Mouse (Mus musculus) layer of hippocampus, adult 8-10 months (tissue): ENCODE measurements around the gene Rassf6. TPM values are rescaled to one million over a fixed set of nuclear protein-coding genes. Genes with fewer than 3 reads are reported as not detected.
"Not testable (repeated sequence)": the region's sequence is repeated elsewhere in the genome, so short reads cannot be mapped to it uniquely, and the experiment has no call there.

Experiments
- DNase-seq, 2 experiments: peaks; one replicate each; pipeline ENCODE4 v3.0.0; 2022; ENCODE audit warnings: low spot score in 2 of 2
- total RNA-seq, 4 experiments: library from RNA; stranded (reverse); gene quantifications; 2 replicates each; pipeline ENCODE4 v1.2.4; 2022

The Rassf6 gene
- total RNA-seq, 4 experiments from 2014 or later = 0.63 to 1.6 (median 0.78) TPM

GRCm38 (mm10) chr5:90624708-90625425 lies 15.6 kb downstream of the Rassf6 start:
- DNase-seq = no peak

- DNase-seq = no peak
These were observed 17.2 kb downstream of the Rassf6 start for GRCm38 (mm10) chr5:90623209-90623608.

GRCm38 (mm10) chr5:90621726-90622125 lies 18.7 kb downstream of the Rassf6 start:
- DNase-seq = no peak

- no peak for DNase-seq
These were observed 19.1 kb downstream of the Rassf6 start for GRCm38 (mm10) chr5:90621316-90621715.

- no peak for DNase-seq
These were observed 22.6 kb downstream of the Rassf6 start for GRCm38 (mm10) chr5:90617859-90618258.

GRCm38 (mm10) chr5:90612751-90613150 lies 27.7 kb downstream of the Rassf6 start:
- DNase-seq = not testable (repeated sequence)

GRCm38 (mm10) chr5:90611996-90612611 lies 28.4 kb downstream of the Rassf6 start:
- DNase-seq = no peak

GRCm38 (mm10) chr5:90611388-90611787 lies 29.1 kb downstream of the Rassf6 start:
- no peak for DNase-seq

GRCm38 (mm10) chr5:90608906-90609305 lies 31.6 kb downstream of the Rassf6 start:
- DNase-seq = no peak

GRCm38 (mm10) chr5:90603407-90603923 lies 37.0 kb downstream of the Rassf6 start:
- DNase-seq = no peak

- DNase-seq = peak in 1 of 2 experiments; percentile 38
These were observed 39.0 kb downstream of the Rassf6 start for GRCm38 (mm10) chr5:90601469-90601868.

GRCm38 (mm10) chr5:90596155-90596554 lies 44.3 kb downstream of the Rassf6 start:
- DNase-seq = no peak

GRCm38 (mm10) chr5:90594945-90595344 lies 45.5 kb downstream of the Rassf6 start:
- no peak for DNase-seq

- no peak for DNase-seq
These were observed 48.5 kb downstream of the Rassf6 start for GRCm38 (mm10) chr5:90591936-90592335.

GRCm38 (mm10) chr5:90590676-90591075 lies 49.8 kb downstream of the Rassf6 start:
- DNase-seq = no peak

- DNase-seq = peak; percentile 64 to 78
These were observed 51.5 kb downstream of the Rassf6 start for GRCm38 (mm10) chr5:90588708-90589595.

GRCm38 (mm10) chr5:90588104-90588503 lies 52.4 kb downstream of the Rassf6 start:
- DNase-seq = no peak

- no peak for DNase-seq
These were observed 53.9 kb downstream of the Rassf6 start for GRCm38 (mm10) chr5:90586511-90586910.

- no peak for DNase-seq
These were observed 55.7 kb downstream of the Rassf6 start for GRCm38 (mm10) chr5:90584799-90585198.

GRCm38 (mm10) chr5:90582179-90582578 lies 58.3 kb downstream of the Rassf6 start:
- DNase-seq = no peak

- DNase-seq = no peak
These were observed 60.9 kb downstream of the Rassf6 start for GRCm38 (mm10) chr5:90579556-90579955.

GRCm38 (mm10) chr5:90577751-90578150 lies 62.7 kb downstream of the Rassf6 start:
- DNase-seq = no peak
